Mouse (Mus musculus): ENCODE data around the gene Rfx2. TPM values are rescaled to one million over a fixed set of nuclear protein-coding genes. Genes with fewer than 3 reads are reported as not detected.

Rfx2 gene
- polyA plus RNA-seq, 1 experiment from 2014 or later: 5.2 TPM

DNA sequence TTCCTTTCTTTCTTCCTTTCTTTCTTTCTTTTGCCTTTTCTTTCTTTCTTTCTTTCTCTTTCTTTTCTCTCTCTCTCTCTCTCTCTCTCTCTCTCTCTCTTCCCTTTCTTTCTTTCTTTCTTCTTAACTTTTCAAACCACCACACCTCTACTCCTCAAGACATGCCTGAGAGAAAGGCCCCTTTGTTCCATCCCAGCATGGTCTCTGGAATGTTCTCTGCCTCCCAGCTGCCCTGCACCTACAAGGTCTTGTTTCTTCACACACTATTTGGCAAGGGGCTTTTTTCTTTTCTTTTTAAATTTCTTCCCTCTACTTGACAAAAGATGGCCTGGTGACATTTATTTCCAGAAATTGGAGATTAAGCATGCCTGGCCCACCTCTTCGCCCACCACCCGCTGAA, 101.2 kb downstream of the Rfx2 start:
- no peaks in the 10 kb centered on the region for H3K9me3 ChIP-seq
- H3K4me1 ChIP-seq (replicated peaks): peaks cover 23% of the 10 kb centered on the region
- peaks cover 7% of the 10 kb centered on the region; the same call in 1 of the 2 replicates for H3K36me3 ChIP-seq
- H3K9ac ChIP-seq: no peak overlapping the region
- H3K27me3 ChIP-seq: 0 out of 2 replicates have a peak, but pooled peaks cover 4% of the 10 kb centered on the region
- no peak overlapping the region for H3K27ac ChIP-seq (replicated peaks)
- 70% methylated on average over 2 of the region's 2 CpGs for WGBS
- H3K4me2 ChIP-seq: no peak overlapping the region
- ATAC-seq (ENCODE audit: low read depth): no peak
- no peak overlapping the region for H3K4me3 ChIP-seq

DNA sequence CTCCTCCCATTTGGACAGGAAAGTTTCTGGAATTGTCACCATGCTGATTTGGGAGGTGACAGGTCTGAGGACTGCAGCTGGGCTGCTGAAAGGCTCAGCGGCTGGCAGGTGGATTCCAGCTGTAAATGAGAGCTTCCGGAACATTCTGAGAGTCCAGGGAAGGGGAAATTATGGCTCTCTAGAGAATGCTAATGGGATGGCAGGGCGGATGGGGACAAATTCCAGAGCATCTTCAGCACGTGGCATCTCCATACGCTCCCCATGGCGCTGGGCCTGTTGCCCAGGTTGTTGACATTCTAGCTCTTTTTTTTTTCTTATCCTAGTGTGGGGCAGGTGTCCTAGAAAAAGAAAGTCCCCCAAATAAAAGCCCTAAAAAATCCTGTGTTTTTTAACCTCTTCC, 101.7 kb downstream of the Rfx2 start:
- H3K36me3 ChIP-seq: peaks cover 8% of the 10 kb centered on the region
- no peak overlapping the region for H3K4me3 ChIP-seq
- H3K27me3 ChIP-seq: 0 out of 2 replicates have a peak, but pooled peaks cover 4% of the 10 kb centered on the region
- no peak overlapping the region for H3K27ac ChIP-seq (replicated peaks)
- ATAC-seq (ENCODE audit: low read depth): no peak
- no peaks in the 10 kb centered on the region for H3K9me3 ChIP-seq
- no peak overlapping the region for H3K9ac ChIP-seq
- H3K4me1 ChIP-seq (replicated peaks): peaks cover 23% of the 10 kb centered on the region
- H3K4me2 ChIP-seq: no peak overlapping the region
- 33% methylated on average over 6 of the region's 6 CpGs for WGBS

GRCm38 (mm10) chr17:56728117-56728516, 102.7 kb downstream of the Rfx2 start:
- Histone ChIP-seq H3K4me2 (no peak overlapping the region), H3K27ac (replicated peaks) (no peak overlapping the region), H3K4me1 (replicated peaks) (peaks cover 26% of the 10 kb centered on the region), H3K27me3 (0 out of 2 replicates have a peak, but pooled peaks cover 4% of the 10 kb centered on the region), H3K36me3 (peaks cover 18% of the 10 kb centered on the region), H3K9me3 (no peaks in the 10 kb centered on the region), H3K9ac (no peak overlapping the region), H3K4me3 (no peak overlapping the region)
- ATAC-seq (ENCODE audit: low read depth): no peak
- 24% methylated on average over 12 of the region's 12 CpGs for WGBS

- no peak overlapping the region for H3K4me2 ChIP-seq
- peaks cover 23% of the 10 kb centered on the region for H3K36me3 ChIP-seq
- no peaks in the 10 kb centered on the region for H3K9me3 ChIP-seq
- no peak for ATAC-seq (ENCODE audit: low read depth)
- 0 out of 2 replicates have a peak, but pooled peaks cover 4% of the 10 kb centered on the region for H3K27me3 ChIP-seq
- no peak overlapping the region for H3K4me3 ChIP-seq
- H3K9ac ChIP-seq: no peak overlapping the region
- 9% methylated on average over 12 of the region's 12 CpGs for WGBS
- peaks cover 31% of the 10 kb centered on the region for H3K4me1 ChIP-seq (replicated peaks)
- H3K27ac ChIP-seq (replicated peaks): no peak overlapping the region
Observed at GRCm38 (mm10) chr17:56727659-56728058, 103.2 kb downstream of the Rfx2 start.

DNA sequence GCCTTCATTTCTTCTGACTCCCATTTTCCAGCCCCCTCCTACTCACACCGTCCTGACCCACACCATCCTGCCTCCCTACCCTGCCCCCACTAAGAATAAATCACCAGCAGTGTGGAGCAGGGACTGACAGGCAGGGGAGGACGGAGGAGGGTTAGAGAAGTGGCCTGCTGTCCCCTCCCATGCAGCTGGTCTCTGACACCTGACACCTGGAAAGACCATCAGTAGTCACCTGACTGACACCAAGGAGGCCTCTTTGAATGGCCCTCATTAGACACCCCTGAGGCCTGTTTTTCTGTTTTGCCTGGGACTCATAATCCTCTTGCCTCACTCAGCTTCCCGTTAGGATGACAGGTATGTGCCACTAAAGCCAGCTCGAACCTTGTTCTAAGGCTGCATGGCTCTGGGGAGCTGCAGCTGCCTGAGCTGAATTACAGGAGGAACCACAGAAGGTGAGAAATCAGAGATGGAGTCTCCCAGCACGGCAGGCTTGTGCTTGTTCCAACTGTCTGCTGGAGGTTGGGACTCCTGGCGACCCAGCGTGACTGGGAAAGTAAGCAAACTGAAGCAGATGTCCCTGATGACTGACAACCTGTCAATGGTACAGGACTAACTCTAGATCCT, 103.7 kb downstream of the Rfx2 start:
- no peak overlapping the region for H3K4me2 ChIP-seq
- ATAC-seq (ENCODE audit: low read depth): no peak
- H3K4me3 ChIP-seq: no peak overlapping the region
- H3K27ac ChIP-seq (replicated peaks): no peak overlapping the region
- H3K4me1 ChIP-seq (replicated peaks): peaks cover 36% of the 10 kb centered on the region
- 13% methylated on average over 7 of the region's 7 CpGs for WGBS
- peaks cover 28% of the 10 kb centered on the region for H3K36me3 ChIP-seq
- 0 out of 2 replicates have a peak, but pooled peaks cover 3% of the 10 kb centered on the region for H3K27me3 ChIP-seq
- no peak overlapping the region for H3K9ac ChIP-seq
- H3K9me3 ChIP-seq: no peaks in the 10 kb centered on the region

Other genes starting within 250 kb of the Rfx2 start
- gene Safb2, start 246.4 kb downstream of the Rfx2 start, polyA plus RNA-seq (2015; fragmentation: Nextera tagmentation; extraction: Ambion mirVana): 67.6 and 77.2 TPM in 2 replicates
- 104 and 136 TPM in 2 replicates for gene Safb, start 246.2 kb downstream of the Rfx2 start, polyA plus RNA-seq (2015; fragmentation: Nextera tagmentation; extraction: Ambion mirVana)
- gene 2410015M20Rik, start 221.2 kb downstream of the Rfx2 start, polyA plus RNA-seq (2015; fragmentation: Nextera tagmentation; extraction: Ambion mirVana): 179 and 214 TPM in 2 replicates
- 1,004 and 1,135 TPM in 2 replicates for gene Rpl36, start 217.6 kb downstream of the Rfx2 start, polyA plus RNA-seq (2015; fragmentation: Nextera tagmentation; extraction: Ambion mirVana)
- 40.4 and 44.2 TPM in 2 replicates for gene Lonp1, start 204.1 kb downstream of the Rfx2 start, polyA plus RNA-seq (2015; fragmentation: Nextera tagmentation; extraction: Ambion mirVana)
- 0.90 and 1.7 TPM in 2 replicates for gene Catsperd, start 202.9 kb downstream of the Rfx2 start, polyA plus RNA-seq (2015; fragmentation: Nextera tagmentation; extraction: Ambion mirVana)
- 90.7 and 94.7 TPM in 2 replicates for gene Ranbp3, start 157.7 kb downstream of the Rfx2 start, polyA plus RNA-seq (2015; fragmentation: Nextera tagmentation; extraction: Ambion mirVana)
- 542 and 575 TPM in 2 replicates for gene Ndufa11, start 113.2 kb downstream of the Rfx2 start, polyA plus RNA-seq (2015; fragmentation: Nextera tagmentation; extraction: Ambion mirVana)
- gene Vmac, start 113.0 kb downstream of the Rfx2 start, polyA plus RNA-seq (2015; fragmentation: Nextera tagmentation; extraction: Ambion mirVana): 16.3 and 17.5 TPM in 2 replicates
- 1.1 and 1.7 TPM in 2 replicates for gene Nrtn, start 73.5 kb downstream of the Rfx2 start, polyA plus RNA-seq (2015; fragmentation: Nextera tagmentation; extraction: Ambion mirVana)
- gene Dus3l, start 66.3 kb downstream of the Rfx2 start, polyA plus RNA-seq (2015; fragmentation: Nextera tagmentation; extraction: Ambion mirVana): 61.5 and 64.6 TPM in 2 replicates
- gene Prr22, start 60.8 kb downstream of the Rfx2 start, polyA plus RNA-seq (2015; fragmentation: Nextera tagmentation; extraction: Ambion mirVana): 0.95 and 1.1 TPM in 2 replicates
- gene Acsbg2, start 43.4 kb upstream of the Rfx2 start, polyA plus RNA-seq (2015; fragmentation: Nextera tagmentation; extraction: Ambion mirVana): not detected in 2 replicates
- gene 1700061G19Rik, start 44.5 kb upstream of the Rfx2 start, polyA plus RNA-seq (2015; fragmentation: Nextera tagmentation; extraction: Ambion mirVana): 0.54 and 0.60 TPM in 2 replicates
- 66.8 and 68.0 TPM in 2 replicates for gene Mllt1, start 104.4 kb upstream of the Rfx2 start, polyA plus RNA-seq (2015; fragmentation: Nextera tagmentation; extraction: Ambion mirVana)
- not detected in 2 replicates for gene Acer1, start 151.1 kb upstream of the Rfx2 start, polyA plus RNA-seq (2015; fragmentation: Nextera tagmentation; extraction: Ambion mirVana)
- 152 and 161 TPM in 2 replicates for gene Clpp, start 159.3 kb upstream of the Rfx2 start, polyA plus RNA-seq (2015; fragmentation: Nextera tagmentation; extraction: Ambion mirVana)
- gene Alkbh7, start 166.3 kb upstream of the Rfx2 start, polyA plus RNA-seq (2015; fragmentation: Nextera tagmentation; extraction: Ambion mirVana): 42.3 and 45.9 TPM in 2 replicates
- 0.47 TPM in 1 of 2 replicates, not detected in the other for gene Pspn, start 169.0 kb upstream of the Rfx2 start, polyA plus RNA-seq (2015; fragmentation: Nextera tagmentation; extraction: Ambion mirVana)
- gene Gtf2f1, start 180.3 kb upstream of the Rfx2 start, polyA plus RNA-seq (2015; fragmentation: Nextera tagmentation; extraction: Ambion mirVana): 72.5 and 72.9 TPM in 2 replicates
- 0.32 and 0.43 TPM in 2 replicates for gene Gm17949, start 180.5 kb upstream of the Rfx2 start, polyA plus RNA-seq (2015; fragmentation: Nextera tagmentation; extraction: Ambion mirVana)
- 33.5 and 34.2 TPM in 2 replicates for gene Khsrp, start 200.5 kb upstream of the Rfx2 start, polyA plus RNA-seq (2015; fragmentation: Nextera tagmentation; extraction: Ambion mirVana)
- not detected in 2 replicates for gene Slc25a41, start 210.6 kb upstream of the Rfx2 start, polyA plus RNA-seq (2015; fragmentation: Nextera tagmentation; extraction: Ambion mirVana)
- 0.92 and 1.1 TPM in 2 replicates for gene Crb3, start 228.1 kb upstream of the Rfx2 start, polyA plus RNA-seq (2015; fragmentation: Nextera tagmentation; extraction: Ambion mirVana)
- gene Slc25a23, start 228.8 kb upstream of the Rfx2 start, polyA plus RNA-seq (2015; fragmentation: Nextera tagmentation; extraction: Ambion mirVana): 29.5 and 33.3 TPM in 2 replicates
- gene Dennd1c, start 247.5 kb upstream of the Rfx2 start, polyA plus RNA-seq (2015; fragmentation: Nextera tagmentation; extraction: Ambion mirVana): 3.7 and 5.9 TPM in 2 replicates

Measured in neural tube, embryonic 13.5 days (tissue).